Mouse (Mus musculus): ENCODE results near the gene Ifnk. TPM values are rescaled to one million over a fixed set of nuclear protein-coding genes. Genes with fewer than 3 reads are reported as not detected.

Gene Ifnk
- polyA plus RNA-seq, 1 experiment = not detected

DNA sequence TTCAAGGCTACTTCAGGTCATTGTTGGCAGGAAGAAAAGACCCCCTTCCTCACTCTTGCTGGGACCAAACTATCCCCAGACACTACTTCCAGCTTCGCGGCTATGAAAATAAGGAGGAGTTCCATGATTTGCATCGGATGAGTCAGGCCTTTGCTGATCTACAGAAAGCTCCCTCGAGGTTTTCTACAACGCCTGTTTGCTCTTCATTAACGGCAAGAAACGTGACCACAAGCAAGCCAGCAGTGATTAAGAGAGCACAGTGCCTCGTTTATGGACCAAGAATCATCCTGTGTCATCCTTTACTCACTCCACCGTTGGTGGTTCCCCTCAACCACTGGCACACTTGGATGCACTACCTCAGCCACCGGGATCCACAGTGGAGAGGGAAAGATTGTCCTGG, 6.1 kb upstream of the Ifnk start:
- WGBS = 87% methylated on average over 10 of the region's 10 CpGs
- H3K27ac ChIP-seq (ENCODE audit: control insufficient read depth, insufficient read depth, low read length) = no peak overlapping the region
- H3K36me3 ChIP-seq (ENCODE audit: control insufficient read depth, insufficient read depth, low read length) = no peaks in the 10 kb centered on the region
- no peak for DNase-seq
- H3K4me1 ChIP-seq (replicated peaks; ENCODE audit: control insufficient read depth, insufficient read depth, low read length) = peaks cover 5% of the 10 kb centered on the region; the same call in 1 of the 2 replicates
- no peaks in the 10 kb centered on the region for H3K27me3 ChIP-seq (ENCODE audit: control insufficient read depth, insufficient read depth, low read length)
- TF ChIP-seq POLR2A (IDR thresholded peaks at IDR 0.05; ENCODE audit: control insufficient read depth, extremely low read depth, insufficient read depth, low read length, poor library complexity) (no peak), CTCF (IDR thresholded peaks at IDR 0.05; ENCODE audit: borderline replicate concordance, control insufficient read depth, extremely low read depth, insufficient read depth, low read length, poor library complexity) (no peak)
- no peak overlapping the region for H3K4me3 ChIP-seq (ENCODE audit: control insufficient read depth, insufficient read depth, low read length)

DNA sequence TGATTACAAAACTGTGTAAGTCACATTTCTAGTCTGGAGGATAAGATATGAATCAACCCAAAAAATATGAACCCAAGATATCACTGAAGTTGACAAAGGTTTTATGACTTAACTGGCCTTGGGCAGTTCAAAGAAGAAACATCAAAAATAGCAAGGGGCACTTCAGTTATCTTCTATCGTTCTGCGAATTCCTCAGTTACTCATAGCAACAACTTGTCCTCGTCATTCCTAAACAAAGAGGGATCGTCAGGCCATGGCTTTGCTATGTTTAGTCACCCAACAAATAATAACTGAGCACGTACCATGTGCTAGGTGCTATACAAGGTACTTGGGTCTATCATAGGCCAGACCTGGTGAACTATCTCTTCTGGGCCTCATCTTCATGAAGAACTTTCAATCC, 5.3 kb upstream of the Ifnk start:
- H3K4me3 ChIP-seq (ENCODE audit: control insufficient read depth, insufficient read depth, low read length) = no peak overlapping the region
- no peaks in the 10 kb centered on the region for H3K36me3 ChIP-seq (ENCODE audit: control insufficient read depth, insufficient read depth, low read length)
- H3K27ac ChIP-seq (ENCODE audit: control insufficient read depth, insufficient read depth, low read length) = no peak overlapping the region
- no peak for DNase-seq
- H3K4me1 ChIP-seq (replicated peaks; ENCODE audit: control insufficient read depth, insufficient read depth, low read length) = 0 out of 2 replicates have a peak, but pooled peaks cover 4% of the 10 kb centered on the region
- H3K27me3 ChIP-seq (ENCODE audit: control insufficient read depth, insufficient read depth, low read length) = no peaks in the 10 kb centered on the region
- TF ChIP-seq CTCF (IDR thresholded peaks at IDR 0.05; ENCODE audit: borderline replicate concordance, control insufficient read depth, extremely low read depth, insufficient read depth, low read length, poor library complexity) (no peak), POLR2A (IDR thresholded peaks at IDR 0.05; ENCODE audit: control insufficient read depth, extremely low read depth, insufficient read depth, low read length, poor library complexity) (no peak)
- WGBS = 96% methylated on average over 5 of the region's 5 CpGs

DNA sequence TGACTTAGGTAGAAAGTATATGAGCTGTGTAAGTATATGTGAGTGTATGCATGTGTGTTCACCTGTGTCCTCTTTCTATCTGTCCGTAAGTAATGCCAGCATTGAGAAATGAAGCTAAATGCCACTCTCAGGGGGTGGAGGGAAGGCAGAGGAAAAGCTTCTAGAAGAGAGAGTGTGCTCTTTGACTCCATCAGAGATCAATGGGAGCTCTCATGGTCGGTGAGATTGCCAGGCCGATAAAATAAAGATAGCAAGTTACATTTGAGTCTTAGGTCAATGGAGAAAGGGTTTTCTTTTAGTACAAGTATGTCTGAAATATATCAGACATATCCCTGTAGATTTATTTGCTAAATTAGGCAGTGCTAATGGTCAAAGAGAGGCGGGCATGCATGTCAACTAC, 3.5 kb upstream of the Ifnk start:
- Histone ChIP-seq H3K4me1 (replicated peaks; ENCODE audit: control insufficient read depth, insufficient read depth, low read length) (0 out of 2 replicates have a peak, but pooled peaks cover 4% of the 10 kb centered on the region), H3K27me3 (ENCODE audit: control insufficient read depth, insufficient read depth, low read length) (no peaks in the 10 kb centered on the region), H3K4me3 (ENCODE audit: control insufficient read depth, insufficient read depth, low read length) (no peak overlapping the region), H3K36me3 (ENCODE audit: control insufficient read depth, insufficient read depth, low read length) (no peaks in the 10 kb centered on the region), H3K27ac (ENCODE audit: control insufficient read depth, insufficient read depth, low read length) (no peak overlapping the region)
- no peak for DNase-seq
- 94% methylated on average over 4 of the region's 4 CpGs for WGBS
- TF ChIP-seq POLR2A (IDR thresholded peaks at IDR 0.05; ENCODE audit: control insufficient read depth, extremely low read depth, insufficient read depth, low read length, poor library complexity) (no peak), CTCF (IDR thresholded peaks at IDR 0.05; ENCODE audit: borderline replicate concordance, control insufficient read depth, extremely low read depth, insufficient read depth, low read length, poor library complexity) (no peak)

DNA sequence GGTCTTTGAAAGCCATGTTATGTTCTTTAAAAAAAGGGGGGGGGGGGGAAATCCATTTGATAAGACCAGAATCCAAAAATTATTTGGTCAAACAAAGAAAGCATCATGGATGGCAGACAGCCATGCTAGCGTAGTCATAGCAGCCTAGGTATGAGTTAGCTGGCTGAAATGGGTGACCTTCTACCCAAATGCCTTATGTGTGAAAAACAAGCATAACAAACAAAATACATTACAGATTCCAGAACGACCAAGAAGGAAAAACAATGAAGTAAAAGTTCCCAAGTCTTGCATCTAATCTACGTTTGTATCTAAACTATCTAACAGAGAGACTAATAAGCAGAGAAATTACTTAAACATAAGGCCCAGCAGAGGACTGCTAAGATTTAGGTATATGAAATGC, 1.1 kb upstream of the Ifnk start:
- no peak for DNase-seq
- Histone ChIP-seq H3K4me1 (replicated peaks; ENCODE audit: control insufficient read depth, insufficient read depth, low read length) (peaks cover 8% of the 10 kb centered on the region; the same call in 1 of the 2 replicates), H3K27me3 (ENCODE audit: control insufficient read depth, insufficient read depth, low read length) (no peaks in the 10 kb centered on the region), H3K36me3 (ENCODE audit: control insufficient read depth, insufficient read depth, low read length) (no peaks in the 10 kb centered on the region), H3K4me3 (ENCODE audit: control insufficient read depth, insufficient read depth, low read length) (no peak overlapping the region), H3K27ac (ENCODE audit: control insufficient read depth, insufficient read depth, low read length) (no peak overlapping the region)
- 95% methylated on average over 3 of the region's 3 CpGs for WGBS
- TF ChIP-seq POLR2A (IDR thresholded peaks at IDR 0.05; ENCODE audit: control insufficient read depth, extremely low read depth, insufficient read depth, low read length, poor library complexity) = no peak
- no peak for TF ChIP-seq CTCF (IDR thresholded peaks at IDR 0.05; ENCODE audit: borderline replicate concordance, control insufficient read depth, extremely low read depth, insufficient read depth, low read length, poor library complexity)

DNA sequence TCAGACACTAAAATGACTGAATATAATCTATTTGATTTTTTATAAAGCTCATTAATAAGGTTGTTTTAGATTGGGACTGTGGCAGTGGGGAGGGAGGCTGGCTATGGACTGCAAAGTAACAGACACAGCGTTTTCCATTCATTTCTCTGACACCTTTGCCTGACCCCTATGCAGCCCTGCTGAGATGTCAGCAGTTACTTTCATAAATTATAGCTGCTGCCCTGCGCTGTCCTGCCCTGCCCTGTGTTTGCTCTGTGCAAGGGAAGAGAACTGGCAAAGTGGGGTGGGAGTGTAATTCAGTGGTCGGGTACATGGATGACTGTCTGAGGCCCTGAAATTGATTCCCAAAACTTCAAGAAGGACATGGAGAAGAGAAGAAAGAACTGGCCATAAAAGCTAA, 2.2 kb downstream of the Ifnk start:
- peaks cover 7% of the 10 kb centered on the region; the same call in 1 of the 2 replicates for H3K4me1 ChIP-seq (replicated peaks; ENCODE audit: control insufficient read depth, insufficient read depth, low read length)
- H3K4me3 ChIP-seq (ENCODE audit: control insufficient read depth, insufficient read depth, low read length) = no peak overlapping the region
- no peaks in the 10 kb centered on the region for H3K36me3 ChIP-seq (ENCODE audit: control insufficient read depth, insufficient read depth, low read length)
- no peak overlapping the region for H3K27ac ChIP-seq (ENCODE audit: control insufficient read depth, insufficient read depth, low read length)
- WGBS = 97% methylated on average over 3 of the region's 3 CpGs
- DNase-seq = no peak
- TF ChIP-seq CTCF (IDR thresholded peaks at IDR 0.05; ENCODE audit: borderline replicate concordance, control insufficient read depth, extremely low read depth, insufficient read depth, low read length, poor library complexity) (no peak), POLR2A (IDR thresholded peaks at IDR 0.05; ENCODE audit: control insufficient read depth, extremely low read depth, insufficient read depth, low read length, poor library complexity) (no peak)
- no peaks in the 10 kb centered on the region for H3K27me3 ChIP-seq (ENCODE audit: control insufficient read depth, insufficient read depth, low read length)

DNA sequence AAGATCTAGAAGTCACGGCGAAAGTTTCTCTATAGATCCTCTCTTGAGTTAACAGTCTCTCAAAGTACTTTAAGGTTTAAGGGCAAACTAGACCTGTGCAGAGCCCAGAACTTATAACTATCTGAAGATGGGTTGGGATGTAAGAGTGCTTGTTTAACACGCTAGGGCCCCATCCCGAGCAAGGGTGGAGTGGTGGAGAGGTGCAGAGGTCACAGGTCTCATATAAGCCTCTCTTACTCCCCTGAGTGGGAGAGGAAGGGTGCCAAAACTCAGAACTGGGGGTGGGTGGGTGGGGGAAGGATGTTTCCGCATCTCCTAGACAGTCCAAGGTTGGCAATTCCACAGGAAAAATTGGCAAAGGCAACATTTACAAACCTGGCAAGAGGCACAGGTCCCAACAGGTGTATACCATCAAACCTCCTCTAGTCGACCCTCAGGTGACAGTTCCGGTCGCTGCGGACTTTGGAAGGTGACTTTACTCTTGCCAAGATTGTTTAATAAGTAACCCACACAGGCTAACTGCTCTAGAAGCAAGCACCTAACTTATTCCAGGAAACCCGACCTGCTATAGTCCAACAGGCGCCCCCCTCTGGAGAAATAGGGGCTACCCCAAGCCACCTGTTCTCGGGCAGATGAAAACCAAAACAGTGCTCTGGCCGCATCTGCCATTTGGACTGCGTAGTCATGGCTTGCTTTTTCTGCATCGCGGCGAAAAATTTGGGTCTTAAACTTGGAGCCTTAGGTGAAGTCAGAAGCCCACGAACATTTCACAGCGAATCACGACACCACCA, 3.5 kb downstream of the Ifnk start:
- peak; percentile 71 for DNase-seq
- 32% methylated on average over 20 of the region's 20 CpGs for WGBS
- Histone ChIP-seq H3K27me3 (ENCODE audit: control insufficient read depth, insufficient read depth, low read length) (no peaks in the 10 kb centered on the region), H3K27ac (ENCODE audit: control insufficient read depth, insufficient read depth, low read length) (no peak overlapping the region), H3K4me3 (ENCODE audit: control insufficient read depth, insufficient read depth, low read length) (peak overlapping the region; percentile 64), H3K4me1 (replicated peaks; ENCODE audit: control insufficient read depth, insufficient read depth, low read length) (peaks cover 7% of the 10 kb centered on the region; the same call in 1 of the 2 replicates), H3K36me3 (ENCODE audit: control insufficient read depth, insufficient read depth, low read length) (no peaks in the 10 kb centered on the region)
- TF ChIP-seq POLR2A (IDR thresholded peaks at IDR 0.05; ENCODE audit: control insufficient read depth, extremely low read depth, insufficient read depth, low read length, poor library complexity) = no peak; the same call in 1 of the 2 replicates
- no peak for TF ChIP-seq CTCF (IDR thresholded peaks at IDR 0.05; ENCODE audit: borderline replicate concordance, control insufficient read depth, extremely low read depth, insufficient read depth, low read length, poor library complexity)
